Mouse (Mus musculus): ENCODE results near the gene Hspb8.
A peak's percentile ranks its signal among the peaks of the same experiment; 100 is the strongest.

Gene Hspb8

DNA sequence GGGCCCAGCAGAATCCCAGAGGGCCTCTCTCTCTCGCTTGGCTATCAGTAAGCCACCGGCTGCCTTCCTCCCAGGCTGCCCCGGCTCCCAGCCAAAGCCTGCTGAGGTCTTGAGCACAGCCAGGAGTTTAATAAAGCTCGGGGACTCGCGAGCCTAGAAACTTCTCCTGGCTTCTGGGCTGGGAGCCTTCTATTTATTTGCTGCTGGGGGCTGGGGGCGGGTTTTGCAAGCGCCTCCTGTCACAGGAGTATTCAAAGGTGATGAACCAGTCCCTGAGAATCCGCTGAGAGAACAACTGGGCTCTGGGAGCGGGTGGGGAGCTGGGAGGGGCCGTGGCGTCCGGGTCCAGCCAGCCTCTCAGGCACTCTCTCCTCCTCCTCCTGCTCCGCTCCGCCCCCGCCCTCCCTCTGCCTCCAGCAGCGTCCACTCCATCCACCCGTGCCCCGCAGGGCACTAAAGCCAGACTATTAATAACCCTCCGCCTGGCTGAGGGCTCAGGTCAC, at the start of gene Hspb8:
TSS of gene Hspb8 (minus strand) at position 166 of the 503 bp plus-strand sequence.
- peak; percentile 89 to 94 for DNase-seq

DNA sequence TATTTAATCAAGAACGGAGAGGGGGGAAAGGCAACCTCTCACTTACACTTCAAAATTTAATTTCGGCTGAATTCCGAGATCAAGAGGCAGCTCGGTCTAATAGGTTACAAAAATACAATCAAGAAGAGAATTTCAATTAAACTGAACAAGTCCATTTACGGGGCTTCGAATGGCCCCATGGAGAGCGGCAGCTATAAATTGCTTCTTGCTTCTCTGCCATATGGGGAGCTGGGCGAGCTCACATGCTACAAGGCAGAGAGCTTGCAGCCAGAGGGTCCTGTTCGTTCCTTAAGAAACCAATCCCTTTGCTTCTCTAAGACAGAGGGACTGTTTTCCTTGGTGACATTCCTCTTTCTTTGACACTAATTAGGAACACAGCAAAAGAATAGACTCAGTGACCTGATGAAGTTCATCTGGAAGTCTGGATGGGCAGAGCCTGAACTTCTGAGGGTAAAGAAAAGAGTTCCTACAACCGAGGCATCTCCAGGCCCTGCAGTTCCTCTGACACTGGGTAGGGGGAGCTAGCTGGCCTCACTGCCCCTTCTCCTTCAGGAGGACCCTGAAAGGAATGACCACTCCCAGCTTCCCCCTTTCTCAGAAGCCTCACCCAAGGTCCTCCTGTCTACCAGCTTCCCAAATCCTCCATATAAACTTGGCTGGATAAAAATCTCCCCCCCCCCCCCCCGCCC, 38.8 kb upstream of the Hspb8 start:
- no peak for DNase-seq

DNA sequence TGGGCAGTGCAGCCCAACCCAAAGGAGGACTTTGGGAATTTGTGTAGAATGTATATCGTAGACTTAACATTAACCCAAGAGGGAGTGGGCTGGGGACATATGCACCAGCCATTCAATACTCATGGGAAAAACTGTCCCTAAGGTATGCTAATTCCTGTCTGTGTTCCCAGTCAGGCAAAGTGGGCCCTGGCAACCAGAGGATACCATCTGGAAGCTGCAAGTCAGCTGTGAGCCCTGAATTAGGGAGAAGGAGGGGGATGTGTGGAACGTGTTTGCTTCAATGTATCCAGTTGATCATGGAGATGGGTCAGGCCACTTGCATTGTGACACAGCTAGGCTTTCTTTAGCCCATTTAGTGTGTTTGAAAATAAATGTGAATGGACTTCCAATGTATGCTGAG, 37.3 kb upstream of the Hspb8 start:
- DNase-seq = no peak

DNA sequence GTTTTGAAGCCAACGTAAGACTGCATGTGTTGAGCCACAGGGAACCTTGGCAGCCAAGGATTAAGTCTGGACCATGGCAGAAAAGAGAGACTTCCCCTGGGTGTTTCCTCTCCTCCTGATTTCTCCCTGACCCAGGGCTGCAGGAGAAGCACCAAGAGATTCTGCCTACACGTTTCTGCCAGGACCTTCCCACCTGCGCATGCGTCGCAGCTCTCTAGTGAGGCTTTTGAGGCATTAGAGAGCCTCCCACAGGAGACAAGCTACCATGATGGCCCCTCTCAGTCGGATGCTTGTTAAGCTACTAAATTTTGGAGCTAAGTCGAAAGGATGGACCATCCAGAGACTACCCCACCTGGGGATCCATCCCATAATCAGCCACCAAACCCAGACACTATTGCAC, 35.1 kb upstream of the Hspb8 start:
- no peak for DNase-seq

DNA sequence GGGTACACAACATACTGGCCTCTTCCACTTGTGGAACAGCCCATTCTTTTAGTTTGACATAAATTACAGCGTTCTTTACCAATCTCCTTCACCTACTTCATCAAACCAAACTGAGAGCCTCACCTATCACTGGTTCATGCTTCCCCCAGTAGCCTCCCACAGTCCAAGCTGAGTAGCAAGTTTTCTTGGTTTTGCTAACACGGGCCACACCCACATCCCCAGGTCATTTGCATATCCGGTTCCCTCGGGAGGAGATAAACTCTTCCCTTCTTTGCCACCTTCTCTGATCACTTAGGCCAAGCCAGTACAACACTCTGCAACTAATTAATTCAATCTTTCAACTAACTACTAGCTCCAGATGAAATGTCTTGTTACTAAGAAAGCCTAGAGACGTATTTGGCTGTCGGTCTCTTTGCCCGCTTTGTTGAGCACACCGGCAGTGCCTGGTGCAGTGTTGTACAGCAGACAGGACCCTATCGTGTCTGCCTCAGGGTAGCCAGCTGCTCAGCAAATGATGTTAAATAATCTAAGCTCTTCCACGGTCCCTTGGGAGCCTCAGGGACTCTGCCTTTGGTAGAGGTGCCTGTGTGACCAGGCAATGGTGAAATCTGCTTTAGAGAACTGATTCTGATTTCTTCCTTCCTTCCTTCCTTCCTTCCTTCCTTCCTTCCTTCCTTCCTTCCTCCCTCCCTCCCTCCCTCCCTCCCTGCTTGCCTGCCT, 34.3 kb upstream of the Hspb8 start:
- DNase-seq = no peak

DNA sequence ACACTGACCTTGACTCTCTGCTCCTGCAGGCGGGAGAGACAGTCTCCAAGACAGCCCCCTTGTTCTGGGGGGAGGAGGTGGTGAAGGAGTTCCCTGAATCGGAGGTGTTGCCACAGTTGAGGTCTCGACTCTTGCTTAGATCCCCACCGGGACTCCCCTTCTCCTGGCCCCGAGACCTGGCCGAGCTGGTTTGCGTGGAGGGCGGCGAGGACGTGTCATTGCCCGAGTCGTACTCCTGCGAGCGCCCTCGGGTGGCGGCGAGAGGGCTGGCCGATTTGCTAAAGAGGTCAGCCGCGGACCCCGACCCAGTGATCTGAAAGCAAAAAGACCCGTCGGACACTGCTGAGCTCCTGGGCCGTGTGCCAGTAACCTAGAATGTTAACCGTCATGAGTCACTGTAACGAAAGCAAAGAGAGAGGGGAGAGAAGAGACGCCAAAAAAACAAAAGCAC, 30.8 kb upstream of the Hspb8 start:
- DNase-seq = peak; percentile 50 to 63

DNA sequence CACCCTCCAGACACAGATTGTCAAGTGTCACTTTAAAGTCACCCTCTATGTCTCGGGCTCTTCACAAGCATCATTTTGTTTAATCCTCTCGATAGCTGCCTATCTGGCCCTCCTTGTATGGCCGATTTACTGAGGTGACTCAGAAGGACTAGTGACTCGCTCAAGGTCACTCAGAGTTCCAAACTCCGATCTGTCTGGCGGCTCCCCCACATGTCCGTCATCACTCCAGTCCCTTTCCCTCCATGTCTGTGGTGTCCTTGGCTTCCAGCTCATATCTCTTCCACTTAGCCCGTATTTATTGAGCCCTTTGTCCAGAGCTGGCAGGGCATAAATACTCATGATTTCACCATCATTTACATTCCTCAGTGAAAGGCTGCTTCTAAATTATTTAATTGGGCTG, 28.2 kb upstream of the Hspb8 start:
- no peak for DNase-seq

DNA sequence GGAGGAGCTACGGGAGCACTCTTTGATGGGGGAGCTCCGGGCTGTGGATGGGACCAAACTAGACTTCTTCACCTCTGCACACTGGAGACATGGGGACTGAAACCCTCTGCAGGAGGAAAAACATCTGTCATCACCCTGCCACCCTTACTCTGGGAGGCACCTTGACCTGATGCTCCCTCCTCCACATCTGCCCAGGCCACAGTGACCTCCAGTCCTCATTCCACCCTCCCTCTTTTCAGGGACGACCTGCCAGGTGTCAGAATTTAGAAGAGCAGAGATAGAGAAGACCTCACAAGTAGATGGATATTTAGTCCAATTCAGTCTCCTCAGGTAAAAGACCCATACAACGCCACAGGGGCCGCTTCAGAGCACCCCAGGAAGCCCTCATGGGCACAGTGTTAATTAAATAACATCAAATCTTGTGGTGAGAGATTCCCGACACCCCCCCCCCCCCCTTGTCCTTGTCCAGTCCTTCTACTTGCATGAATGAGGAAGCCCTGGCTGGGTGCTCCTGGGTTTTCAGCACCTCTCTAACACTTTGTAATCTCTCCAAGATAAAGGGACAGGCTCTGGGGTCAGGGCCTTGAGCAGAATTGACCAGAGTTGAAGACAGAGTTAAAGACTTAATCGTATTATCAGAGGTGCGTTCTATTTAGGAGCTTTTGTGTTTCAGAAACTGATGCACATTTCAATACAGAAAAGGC, 27.0 kb upstream of the Hspb8 start:
- DNase-seq = no peak

DNA sequence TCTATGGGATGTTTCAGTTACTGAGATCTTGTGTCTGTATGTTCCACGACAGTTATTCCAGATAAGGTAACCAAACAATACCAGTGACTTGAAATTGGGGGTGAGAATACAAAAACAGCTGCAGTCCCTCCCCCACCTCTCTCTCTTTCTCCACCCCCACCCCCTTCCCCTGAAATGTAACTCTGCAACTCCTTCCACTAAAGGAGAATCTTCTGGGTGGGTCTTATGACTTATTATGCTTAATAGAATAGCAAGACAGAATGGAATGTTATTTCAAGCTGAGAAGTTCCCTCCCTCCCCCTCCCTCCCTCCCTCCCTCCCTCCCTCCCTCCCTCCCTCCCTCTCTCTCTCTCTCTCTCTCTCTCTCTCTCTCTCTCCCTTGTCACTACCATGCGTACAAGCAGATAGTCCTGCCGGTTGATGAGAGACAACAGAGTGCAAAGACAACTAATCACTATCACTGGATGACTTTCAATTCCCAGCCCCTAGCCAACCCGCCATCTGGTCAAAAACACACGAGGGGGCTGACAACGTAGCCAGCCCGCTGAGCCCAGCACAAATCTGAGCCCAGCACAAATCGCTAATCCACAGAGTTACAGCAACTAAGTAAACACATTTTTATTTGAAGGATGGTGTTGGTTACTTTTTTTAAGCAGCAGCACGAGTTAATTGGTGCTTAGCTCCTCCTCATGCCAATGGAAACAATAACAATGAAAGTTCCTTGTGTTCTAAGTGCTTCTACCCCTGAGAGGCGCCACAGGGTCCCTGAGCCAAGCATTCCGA, 25.9 kb upstream of the Hspb8 start:
- DNase-seq = no peak

DNA sequence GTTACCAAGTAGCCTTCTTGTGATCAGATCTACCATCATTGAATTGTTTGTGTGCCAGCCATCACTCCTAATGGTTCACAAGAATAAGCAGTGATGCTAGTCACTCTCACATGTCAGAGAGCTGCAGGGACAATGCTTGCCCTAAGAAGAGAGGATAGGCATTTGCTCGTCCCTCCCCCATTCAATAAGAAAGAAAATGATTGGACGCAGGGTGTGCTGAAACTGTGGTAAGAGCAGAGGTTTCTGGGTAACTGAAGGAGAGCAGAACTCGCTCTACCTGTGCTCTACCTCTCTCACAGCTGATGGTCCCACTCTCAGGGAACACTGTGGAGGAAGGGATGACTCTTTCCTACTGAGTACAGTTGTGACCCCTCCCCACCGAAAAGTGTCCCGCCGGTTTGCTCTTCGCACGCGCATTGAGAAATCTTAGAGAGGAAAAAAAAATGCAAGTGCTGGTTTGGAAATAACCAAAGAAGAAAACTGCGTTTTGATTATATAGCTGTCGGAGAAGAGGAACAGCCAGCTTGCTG, 25.2 kb upstream of the Hspb8 start:
- no peak for DNase-seq

DNA sequence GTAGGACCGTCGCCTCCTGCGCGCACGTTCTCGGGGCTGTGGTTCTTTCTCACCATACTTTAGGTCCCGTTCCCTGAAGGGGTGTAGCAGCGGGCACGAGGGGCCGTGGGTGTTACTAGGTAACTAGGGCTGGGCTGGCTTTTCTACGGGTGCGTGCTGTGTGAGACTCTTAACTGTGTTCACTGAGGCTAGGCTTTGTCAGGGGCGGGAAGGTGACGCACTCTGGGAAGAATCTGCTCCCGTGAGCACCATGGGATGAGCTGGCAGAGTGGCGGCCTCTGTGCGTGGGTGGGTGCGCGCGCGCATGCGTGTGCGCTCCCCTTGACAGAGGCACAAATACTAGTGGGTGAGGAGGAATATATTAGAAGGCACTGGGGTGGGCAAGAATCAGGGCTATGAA, 23.9 kb upstream of the Hspb8 start:
- no peak for DNase-seq

DNA sequence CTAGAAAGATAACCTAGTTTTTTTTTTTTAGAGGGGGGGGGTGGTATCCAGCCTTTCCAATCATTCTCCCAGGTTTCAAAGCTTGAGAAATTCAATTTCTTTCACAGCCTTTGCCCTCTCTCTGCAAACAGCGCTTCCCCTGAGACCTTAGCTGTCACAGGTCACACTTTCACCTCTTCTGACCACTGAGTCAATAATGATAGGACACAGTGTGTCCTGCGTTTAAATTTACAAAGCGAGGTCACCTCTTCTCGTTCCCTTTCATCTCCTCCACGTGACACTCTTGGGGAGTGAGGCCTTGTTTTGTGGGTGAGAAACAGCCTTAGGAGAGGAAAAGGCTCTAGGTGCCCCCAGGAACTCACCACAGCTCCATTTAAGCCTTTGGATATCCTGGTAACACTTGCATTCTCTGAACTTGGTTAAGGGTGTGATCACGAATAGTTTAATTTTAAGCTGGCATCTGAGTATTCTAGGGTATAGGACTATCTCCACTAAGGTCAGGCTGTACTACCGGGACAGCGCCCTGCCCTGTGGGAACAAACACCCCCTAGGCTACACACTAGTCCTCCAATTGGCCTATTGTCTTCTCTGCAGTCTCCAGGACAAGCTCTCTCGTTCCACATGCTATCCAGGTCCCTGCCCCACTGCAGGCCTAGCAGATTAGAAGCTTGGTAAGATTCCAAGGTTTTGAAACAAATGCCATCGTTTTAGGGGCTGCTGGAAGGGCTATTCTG, 23.1 kb upstream of the Hspb8 start:
- DNase-seq = no peak

DNA sequence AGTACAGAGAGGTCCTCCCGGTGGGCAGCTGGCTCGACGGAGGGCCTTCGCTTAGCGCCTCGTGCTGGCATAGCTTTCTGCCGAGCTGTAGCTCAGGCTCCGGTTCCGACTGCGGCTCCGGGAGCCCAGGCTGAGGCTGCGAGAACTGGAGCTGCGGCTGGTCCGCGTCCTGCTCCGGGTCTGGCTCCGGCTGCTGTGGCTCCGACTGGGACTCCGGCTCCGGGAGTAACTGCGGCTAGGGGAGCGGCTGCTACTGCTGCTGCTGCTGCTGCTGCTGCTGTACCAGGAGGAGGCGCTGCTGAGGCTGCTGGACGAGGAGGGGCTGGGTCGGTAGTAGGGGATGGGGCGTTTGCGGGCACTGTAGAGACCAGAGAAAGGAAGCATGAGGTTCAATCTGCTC, 21.9 kb upstream of the Hspb8 start:
- DNase-seq = no peak

DNA sequence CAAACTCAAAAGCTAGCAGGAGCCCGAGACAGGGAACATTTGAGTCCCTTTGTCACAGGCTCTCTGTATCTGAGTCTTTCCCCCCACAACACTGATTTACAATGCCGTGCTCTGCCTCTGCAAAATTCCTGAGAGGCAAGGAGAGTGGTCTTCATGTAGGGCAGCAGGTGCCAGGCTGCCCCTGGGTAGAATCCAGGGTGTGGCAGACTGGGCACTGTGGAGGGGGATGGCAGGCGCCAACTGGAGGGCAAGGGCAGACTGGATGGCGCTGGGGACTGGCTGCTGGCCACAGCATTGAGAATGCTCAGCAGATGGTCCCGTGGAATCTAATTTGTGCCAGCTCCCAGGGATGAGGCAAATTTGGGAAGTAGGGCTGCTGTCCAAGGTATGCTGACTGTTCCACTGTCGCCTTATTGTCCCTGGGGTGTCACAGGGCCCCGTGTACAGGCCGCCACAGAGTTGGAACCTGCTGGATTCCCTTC, 20.8 kb upstream of the Hspb8 start:
- DNase-seq = no peak

DNA sequence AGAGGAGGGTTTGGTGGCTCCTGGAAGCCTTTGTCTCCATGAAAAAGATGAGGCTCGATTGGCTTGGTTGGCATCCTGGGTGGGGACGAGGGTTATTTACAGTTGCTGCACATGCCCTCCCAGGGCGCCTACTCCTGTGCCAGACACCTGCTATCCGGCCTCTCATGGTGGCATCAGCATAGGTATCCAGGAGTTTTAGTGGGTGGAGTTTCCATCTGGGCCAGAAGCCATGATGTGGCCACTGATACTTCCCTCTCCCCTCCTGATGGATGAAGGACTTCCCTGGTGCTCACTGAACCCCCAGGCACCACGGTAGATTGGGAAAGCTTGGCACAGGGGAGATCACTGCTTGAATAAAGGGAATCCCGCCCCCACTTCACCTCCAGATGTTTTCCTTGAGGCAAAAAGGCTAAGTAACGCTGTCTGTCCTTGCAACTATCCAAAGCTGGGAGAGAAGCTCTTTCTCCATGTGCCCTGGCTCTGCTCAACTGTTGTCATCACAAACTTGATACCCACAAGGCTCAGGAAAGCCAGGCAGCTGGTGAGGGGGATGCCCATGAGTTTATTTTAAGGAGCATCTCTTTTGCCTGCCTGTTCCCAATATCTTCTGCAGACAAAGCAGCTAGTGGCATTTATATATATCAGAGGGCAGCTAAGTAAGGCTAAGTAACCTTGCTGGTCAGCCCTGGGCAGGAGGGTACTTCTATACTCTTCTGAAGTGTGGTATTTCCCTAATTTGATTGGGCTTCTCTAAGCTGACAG, 20.2 kb upstream of the Hspb8 start:
- DNase-seq = no peak

DNA sequence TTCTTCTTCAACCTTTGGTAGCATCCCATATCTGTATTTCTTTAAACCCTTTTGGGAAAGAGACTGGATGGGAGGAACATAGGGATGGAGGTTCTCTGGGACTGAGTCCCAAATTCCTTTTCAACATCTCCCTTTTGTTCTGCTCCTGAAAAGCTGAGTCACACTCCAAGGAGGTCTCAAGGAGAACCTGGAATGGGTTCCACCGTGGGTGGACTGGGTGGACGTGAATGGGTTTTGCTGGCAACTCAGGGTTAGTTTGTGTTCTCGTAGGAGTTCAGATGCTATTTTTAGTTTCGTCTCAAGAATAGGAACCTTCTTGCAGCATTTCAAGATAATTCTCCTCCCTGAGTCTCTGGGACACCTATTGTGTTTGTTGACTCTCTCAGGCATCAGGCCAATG, 17.6 kb upstream of the Hspb8 start:
- DNase-seq = no peak

DNA sequence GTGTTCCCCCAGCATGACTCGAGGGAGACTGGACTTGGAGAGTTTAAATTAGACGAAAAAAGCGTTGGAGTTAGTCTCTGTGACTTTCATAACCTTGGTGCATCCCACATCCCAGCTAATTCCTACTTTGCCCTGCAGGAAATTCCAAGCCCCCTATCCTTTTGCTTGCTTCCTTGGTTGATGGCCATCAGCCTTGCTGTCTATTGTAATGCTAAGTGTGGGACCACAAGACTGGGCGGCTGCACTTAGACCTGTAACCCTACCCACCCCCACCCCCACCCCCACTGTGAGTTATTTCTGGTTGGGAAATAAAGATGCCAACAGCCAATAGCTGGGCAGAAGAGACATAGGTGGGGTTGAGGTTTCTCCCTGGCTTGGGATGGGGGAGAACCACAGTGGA, 15.7 kb upstream of the Hspb8 start:
- DNase-seq = no peak

DNA sequence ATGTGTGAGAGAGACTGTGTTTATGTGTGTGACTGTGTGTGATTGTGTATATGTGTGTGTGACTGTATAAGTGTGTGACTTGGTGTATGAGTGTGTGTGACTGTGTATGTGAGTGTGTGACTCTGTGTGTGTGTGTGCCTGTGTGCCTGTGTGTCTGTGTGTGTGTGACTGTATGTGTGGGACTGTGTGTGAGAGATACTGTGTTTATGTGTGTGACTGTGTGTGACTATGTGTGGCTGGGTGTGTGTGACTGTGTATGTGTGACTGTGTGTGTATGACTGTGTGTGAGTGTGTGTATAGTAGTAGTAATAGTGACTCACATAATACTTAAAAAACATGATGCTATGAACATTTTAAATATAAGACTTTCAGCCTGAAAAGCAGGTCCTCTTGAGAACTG, 13.5 kb upstream of the Hspb8 start:
- no peak for DNase-seq

DNA sequence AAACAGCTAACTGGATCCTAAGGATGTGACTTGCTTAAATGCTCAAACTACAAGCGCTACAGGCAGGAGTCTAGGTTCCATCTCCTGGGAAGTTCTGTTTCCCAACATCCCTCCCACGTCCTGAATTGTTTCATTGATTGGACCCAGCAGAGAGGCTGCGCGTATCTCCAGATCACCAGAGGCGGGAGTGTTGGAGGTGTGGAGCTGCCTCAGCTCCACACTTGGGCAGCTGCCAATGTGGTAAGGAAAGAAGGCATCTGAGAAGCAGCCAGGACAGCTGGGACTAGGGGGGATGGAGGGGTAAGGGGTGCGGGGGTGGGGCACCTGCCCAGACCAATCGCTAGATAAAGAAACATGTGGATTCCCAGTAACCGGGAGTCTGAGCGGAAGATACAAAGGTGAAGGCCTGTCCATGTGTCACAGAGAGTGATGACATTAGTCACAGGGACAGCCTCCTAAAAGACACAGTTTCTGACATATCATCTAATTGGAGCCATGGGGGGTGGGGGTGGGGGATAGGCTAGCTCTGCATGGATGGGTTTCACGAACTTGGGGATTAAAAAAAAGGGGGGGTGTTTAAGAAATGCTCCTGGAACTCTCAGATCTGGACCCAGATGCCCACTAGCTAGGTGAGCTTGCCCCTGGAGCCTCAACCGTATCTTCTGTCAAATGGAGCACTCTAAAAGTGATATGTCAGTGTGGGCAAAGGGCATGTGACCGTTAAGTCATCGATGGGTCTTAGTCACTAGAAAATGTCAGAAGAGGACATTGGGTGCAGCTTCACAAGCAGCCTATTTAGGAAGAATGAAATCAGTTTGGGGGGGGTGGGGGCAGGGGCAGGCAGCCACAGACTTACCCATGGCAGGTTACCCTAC, 12.5 kb upstream of the Hspb8 start:
- no peak for DNase-seq

DNA sequence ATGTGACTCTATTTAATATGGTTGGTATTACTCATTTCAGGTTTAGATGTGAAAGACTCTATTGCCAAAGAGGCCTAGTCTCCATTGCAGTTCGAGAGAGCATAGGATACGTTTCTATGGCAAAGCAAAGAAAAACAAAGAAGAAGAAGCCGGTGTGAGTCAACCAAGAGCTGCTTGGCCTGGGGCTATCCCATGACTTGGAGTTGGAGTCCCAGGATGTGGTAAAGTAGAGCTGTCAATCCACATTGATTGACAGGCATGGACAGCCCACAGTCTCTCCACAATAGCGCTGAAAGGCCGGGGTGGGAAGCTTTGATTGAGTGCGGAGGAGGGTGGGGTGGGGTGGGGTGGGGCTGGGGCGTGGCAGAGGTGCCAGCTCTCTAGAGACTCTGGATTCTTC, 10.2 kb upstream of the Hspb8 start:
- DNase-seq = no peak
